Mouse (Mus musculus): Measurements from ENCODE around the gene Crybb1.
A peak's percentile ranks its signal among the peaks of the same experiment; 100 is the strongest.

Gene Crybb1

GRCm38 (mm10) chr5:112255426-112255825, at the start of gene Crybb1:
Gene Crybb1 (plus strand): TSS chr5:112255815.
- no peak for DNase-seq (ENCODE audit: low read depth in 1 of 2, low spot score in 2 of 2)

- DNase-seq (ENCODE audit: low read depth in 1 of 2, low spot score in 2 of 2), result no peak
Observed at GRCm38 (mm10) chr5:112206543-112207255, 48.9 kb upstream of the Crybb1 start.

GRCm38 (mm10) chr5:112208321-112208720, 47.3 kb upstream of the Crybb1 start:
- DNase-seq (ENCODE audit: low read depth in 1 of 2, low spot score in 2 of 2), result no peak

- peak in 1 of 2 experiments; percentile 25 for DNase-seq (ENCODE audit: low read depth in 1 of 2, low spot score in 2 of 2)
Observed at GRCm38 (mm10) chr5:112210104-112210503, 45.5 kb upstream of the Crybb1 start.

- DNase-seq (ENCODE audit: low read depth in 1 of 2, low spot score in 2 of 2), result no peak
Observed at GRCm38 (mm10) chr5:112211911-112212310, 43.7 kb upstream of the Crybb1 start.

GRCm38 (mm10) chr5:112212711-112213264, 42.8 kb upstream of the Crybb1 start:
- no peak for DNase-seq (ENCODE audit: low read depth in 1 of 2, low spot score in 2 of 2)

GRCm38 (mm10) chr5:112213331-112214240, 42.0 kb upstream of the Crybb1 start:
- DNase-seq (ENCODE audit: low read depth in 1 of 2, low spot score in 2 of 2), result no peak

- DNase-seq (ENCODE audit: low read depth in 1 of 2, low spot score in 2 of 2), result peak in 1 of 2 experiments; percentile 15
Observed at GRCm38 (mm10) chr5:112214419-112214818, 41.2 kb upstream of the Crybb1 start.

- no peak for DNase-seq (ENCODE audit: low read depth in 1 of 2, low spot score in 2 of 2)
Observed at GRCm38 (mm10) chr5:112215291-112215751, 40.3 kb upstream of the Crybb1 start.

GRCm38 (mm10) chr5:112215801-112216251, 39.8 kb upstream of the Crybb1 start:
- DNase-seq (ENCODE audit: low read depth in 1 of 2, low spot score in 2 of 2), result no peak

GRCm38 (mm10) chr5:112216335-112216734, 39.3 kb upstream of the Crybb1 start:
- no peak for DNase-seq (ENCODE audit: low read depth in 1 of 2, low spot score in 2 of 2)

- no peak for DNase-seq (ENCODE audit: low read depth in 1 of 2, low spot score in 2 of 2)
Observed at GRCm38 (mm10) chr5:112217031-112217430, 38.6 kb upstream of the Crybb1 start.

GRCm38 (mm10) chr5:112218679-112219078, 36.9 kb upstream of the Crybb1 start:
- no peak for DNase-seq (ENCODE audit: low read depth in 1 of 2, low spot score in 2 of 2)

GRCm38 (mm10) chr5:112219398-112219797, 36.2 kb upstream of the Crybb1 start:
- DNase-seq (ENCODE audit: low read depth in 1 of 2, low spot score in 2 of 2), result no peak

- no peak for DNase-seq (ENCODE audit: low read depth in 1 of 2, low spot score in 2 of 2)
Observed at GRCm38 (mm10) chr5:112220203-112220602, 35.4 kb upstream of the Crybb1 start.

- DNase-seq (ENCODE audit: low read depth in 1 of 2, low spot score in 2 of 2), result no peak
Observed at GRCm38 (mm10) chr5:112225591-112225990, 30.0 kb upstream of the Crybb1 start.

GRCm38 (mm10) chr5:112227354-112227753, 28.3 kb upstream of the Crybb1 start:
- DNase-seq (ENCODE audit: low read depth in 1 of 2, low spot score in 2 of 2), result no peak

GRCm38 (mm10) chr5:112227898-112228239, 27.7 kb upstream of the Crybb1 start:
- no peak for DNase-seq (ENCODE audit: low read depth in 1 of 2, low spot score in 2 of 2)

- no peak for DNase-seq (ENCODE audit: low read depth in 1 of 2, low spot score in 2 of 2)
Observed at GRCm38 (mm10) chr5:112228240-112229076, 27.2 kb upstream of the Crybb1 start.

GRCm38 (mm10) chr5:112235806-112236205, 19.8 kb upstream of the Crybb1 start:
- no peak for DNase-seq (ENCODE audit: low read depth in 1 of 2, low spot score in 2 of 2)

- DNase-seq (ENCODE audit: low read depth in 1 of 2, low spot score in 2 of 2), result no peak
Observed at GRCm38 (mm10) chr5:112236631-112237030, 19.0 kb upstream of the Crybb1 start.

Measured in monocyte, adult 2 months (primary cell).